Mouse (Mus musculus) heart, adult 2 months (tissue): ENCODE results near the gene Wdr24. TPM values are rescaled to one million over a fixed set of nuclear protein-coding genes. Genes with fewer than 3 reads are reported as not detected.
A peak's percentile ranks its signal among the peaks of the same experiment; 100 is the strongest.

ENCODE experiments used
- DNase-seq, 2 experiments: peaks; one replicate each; pipeline ENCODE4 v3.0.0; 2021
- H3K27ac ChIP-seq: fragments of 200-600 bp; 2 replicates; pipeline ENCODE4 v1.8.1; 2022
- H3K27me3 ChIP-seq: fragments of 200-500 bp; 2 replicates; pipeline ENCODE4 v1.6.1; 2012; ENCODE audit warnings: mild to moderate bottlenecking, low read length, inconsistent platforms, mixed read lengths; ENCODE audit not compliant: control insufficient read depth, insufficient read depth
- H3K36me3 ChIP-seq: fragments of 200-500 bp; 2 replicates; pipeline ENCODE4 v1.6.1; 2012; ENCODE audit warnings: low read length, inconsistent platforms; ENCODE audit not compliant: control insufficient read depth, insufficient read depth
- H3K4me1 ChIP-seq: fragments of 200-500 bp; 2 replicates; pipeline ENCODE4 v1.6.1; 2011; ENCODE audit warnings: low read length; ENCODE audit not compliant: control insufficient read depth, insufficient read depth
- H3K4me3 ChIP-seq: fragments of 200-600 bp; 2 replicates; pipeline ENCODE4 v1.8.1; 2022
- H3K79me2 ChIP-seq: fragments of 200-500 bp; replicated peaks from 2 replicates; pipeline ENCODE4 v1.6.1; 2012; ENCODE audit warnings: mild to moderate bottlenecking, inconsistent platforms, low read length, moderate library complexity, mixed read lengths; ENCODE audit not compliant: control insufficient read depth, insufficient read depth
- H3K9ac ChIP-seq: fragments of 200-500 bp; 2 replicates; pipeline ENCODE4 v1.6.1; 2012; ENCODE audit warnings: low read depth, mild to moderate bottlenecking, control low read depth, inconsistent platforms, low read length, mixed read lengths
- CTCF ChIP-seq: fragments of 200-600 bp; IDR thresholded peaks from 2 replicates; pipeline ENCODE4 v1.8.1; 2022; ENCODE audit warnings: antibody characterized with exemption, mild to moderate bottlenecking, moderate library complexity
- EP300 ChIP-seq: fragments of 200-500 bp; IDR thresholded peaks from 2 replicates; pipeline ENCODE4 v1.6.1; 2011; ENCODE audit warnings: low read depth, low read length, control low read depth; ENCODE audit not compliant: insufficient read depth
- POLR2A ChIP-seq: fragments of 200-500 bp; IDR thresholded peaks from 2 replicates; pipeline ENCODE4 v1.6.1; 2011; ENCODE audit warnings: mild to moderate bottlenecking, low read depth, low read length, control low read depth; ENCODE audit not compliant: insufficient read depth
- WGBS: fragments of 180-500 bp; shearing (Covaris S2); methylation state at CpG from one replicate; pipeline ENCODE4 v1.1.7; 2018; 5-methylcytosine and 5-hydroxymethylcytosine counted together
- intact Hi-C: fragments of 180-260 bp; cut with DNase I; formaldehyde crosslinking; loops from one replicate; pipeline ENCODE4 v1.15.1; 2025
- polyA plus RNA-seq: library from polyadenylated mRNA; depleted of rRNA; stranded (reverse); fragments of >200 nt; gene quantifications from 2 replicates; pipeline ENCODE4 v1.2.3, GENCODE M21; 2012
- total RNA-seq, 2 experiments: library from RNA; stranded (reverse); gene quantifications; 2 replicates each; pipeline ENCODE4 v1.2.3; 2021

The Wdr24 gene
- total and polyA plus RNA-seq, 3 experiments = 11.0 to 20.4 (median 11.1) TPM

GRCm38 (mm10) chr17:25838904-25839303 lies 15.5 kb downstream of the Wdr24 start:
- Histone ChIP-seq H3K27me3 (no peaks in the 10 kb centered on the region), H3K9ac (no peak overlapping the region), H3K36me3 (no peaks in the 10 kb centered on the region), H3K27ac (no peak overlapping the region), H3K79me2 (peaks cover 2% of the 10 kb centered on the region), H3K4me1 (peaks cover 24% of the 10 kb centered on the region), H3K4me3 (no peak overlapping the region)
- DNase-seq = no peak
- intact Hi-C loops = no loop called here
- no peak for TF ChIP-seq POLR2A
- TF ChIP-seq EP300 = no peak
- no peak for TF ChIP-seq CTCF
- WGBS = 80% methylated on average over 4 of the region's 4 CpGs

GRCm38 (mm10) chr17:25839455-25840235 lies 16.2 kb downstream of the Wdr24 start:
- peaks cover 21% of the 10 kb centered on the region for H3K4me1 ChIP-seq
- WGBS = 80% methylated on average over 14 of the region's 14 CpGs
- H3K9ac ChIP-seq = no peak overlapping the region
- DNase-seq = no peak
- H3K27ac ChIP-seq = no peak overlapping the region
- TF ChIP-seq POLR2A = no peak
- intact Hi-C loops = no loop called here
- peaks cover 2% of the 10 kb centered on the region for H3K79me2 ChIP-seq
- H3K4me3 ChIP-seq = no peak overlapping the region
- no peaks in the 10 kb centered on the region for H3K27me3 ChIP-seq
- H3K36me3 ChIP-seq = no peaks in the 10 kb centered on the region

GRCm38 (mm10) chr17:25840519-25840918 lies 17.1 kb downstream of the Wdr24 start:
- Histone ChIP-seq H3K36me3 (no peaks in the 10 kb centered on the region), H3K27ac (no peak overlapping the region)
- WGBS = 94% methylated on average over 6 of the region's 6 CpGs

GRCm38 (mm10) chr17:25841117-25841880 lies 17.9 kb downstream of the Wdr24 start, which contains the start of gene Gm20683:
Gm20683 (minus strand) TSS chr17:25841763.
- Histone ChIP-seq H3K4me3 (no peak within 1 kb of the TSS), H3K9ac (no peak within 1 kb of the TSS), H3K27ac (no peak within 1 kb of the TSS), H3K79me2 (no peaks in the 10 kb centered on the region), H3K36me3 (no peaks in the 10 kb centered on the region), H3K4me1 (peaks cover 14% of the 10 kb centered on the region), H3K27me3 (no peaks in the 10 kb centered on the region)
- WGBS = 91% methylated on average over 22 of the region's 22 CpGs
- intact Hi-C loops = no loop called here
- no peak for DNase-seq
- TF ChIP-seq CTCF (no peak), EP300 (no peak), POLR2A (no peak)

More at GRCm38 (mm10) chr17:25840519-25840918, 17.1 kb downstream of the Wdr24 start:
- no peaks in the 10 kb centered on the region for H3K27me3 ChIP-seq
- intact Hi-C loops = no loop called here
- H3K4me3 ChIP-seq = no peak overlapping the region
- no peak for TF ChIP-seq POLR2A
- no peak for TF ChIP-seq EP300
- no peak for TF ChIP-seq CTCF
- no peak for DNase-seq
- no peaks in the 10 kb centered on the region for H3K79me2 ChIP-seq
- H3K9ac ChIP-seq = no peak overlapping the region
- H3K4me1 ChIP-seq = peaks cover 18% of the 10 kb centered on the region

- Histone ChIP-seq H3K4me1 (peaks cover 11% of the 10 kb centered on the region), H3K79me2 (no peaks in the 10 kb centered on the region), H3K9ac (no peak overlapping the region), H3K27me3 (no peaks in the 10 kb centered on the region), H3K27ac (no peak overlapping the region), H3K36me3 (no peaks in the 10 kb centered on the region), H3K4me3 (no peak overlapping the region)
- intact Hi-C loops = no loop called here
- WGBS = 68% methylated on average over 3 of the region's 3 CpGs
- TF ChIP-seq CTCF (no peak), POLR2A (no peak), EP300 (no peak)
- no peak for DNase-seq
Observed at GRCm38 (mm10) chr17:25842509-25842908, 19.1 kb downstream of the Wdr24 start.

- DNase-seq = no peak
- H3K36me3 ChIP-seq = no peaks in the 10 kb centered on the region
- no peaks in the 10 kb centered on the region for H3K27me3 ChIP-seq
- H3K27ac ChIP-seq = no peak overlapping the region
- intact Hi-C loops = no loop called here
- TF ChIP-seq POLR2A (no peak), CTCF (no peak), EP300 (no peak)
- peaks cover 8% of the 10 kb centered on the region for H3K4me1 ChIP-seq
- H3K4me3 ChIP-seq = peak overlapping the region; percentile 23; the same call in 1 of the 2 replicates
- no peaks in the 10 kb centered on the region for H3K79me2 ChIP-seq
- no peak overlapping the region; the same call in 1 of the 2 replicates for H3K9ac ChIP-seq
- WGBS = 76% methylated on average over 4 of the region's 4 CpGs
Observed at GRCm38 (mm10) chr17:25843122-25843521, 19.7 kb downstream of the Wdr24 start.
